Mouse (Mus musculus) intestine, embryonic 14.5 days (tissue): ENCODE data around the gene Olfr1302. TPM values are rescaled to one million over a fixed set of nuclear protein-coding genes. Genes with fewer than 3 reads are reported as not detected.

Source experiments
- ATAC-seq: fragments of 200-750 bp; cut with Nextera tagmentation; replicated peaks from 2 replicates; pipeline ENCODE4 v1.8.0; 2017; ENCODE audit warnings: low read depth, moderate number of reproducible peaks, moderate TSS enrichment, moderate library complexity; ENCODE audit not compliant: low FRiP score, low TSS enrichment
- DNase-seq: peaks from one replicate; pipeline ENCODE4 v3.0.0-alpha.2; 2018; ENCODE audit warnings: low spot score
- H3K27ac ChIP-seq: fragments of 300-500 bp; sonication (generic); 2 replicates; pipeline ENCODE4 v1.5.1; 2014; ENCODE audit warnings: low read depth, mild to moderate bottlenecking, control low read depth
- H3K27me3 ChIP-seq: fragments of 300-500 bp; sonication (generic); replicated peaks from 2 replicates; pipeline ENCODE4 v1.6.1; 2014; ENCODE audit warnings: low read length, control low read depth; ENCODE audit not compliant: control insufficient read depth, insufficient read depth
- H3K36me3 ChIP-seq: fragments of 300-500 bp; sonication (generic); 2 replicates; pipeline ENCODE4 v1.6.1; 2014; ENCODE audit warnings: low read length, control low read depth; ENCODE audit not compliant: control insufficient read depth, insufficient read depth
- H3K4me1 ChIP-seq: fragments of 300-500 bp; sonication (generic); replicated peaks from 2 replicates; pipeline ENCODE4 v1.6.1; 2014; ENCODE audit warnings: low read length, control low read depth, mixed read lengths; ENCODE audit not compliant: control insufficient read depth, insufficient read depth
- H3K4me2 ChIP-seq: fragments of 300-500 bp; sonication (generic); 2 replicates; pipeline ENCODE4 v1.6.1; 2014; ENCODE audit warnings: low read length
- H3K4me3 ChIP-seq: fragments of 300-500 bp; sonication (generic); 2 replicates; pipeline ENCODE4 v1.5.1; 2014; ENCODE audit warnings: low read depth, low read length, control low read depth, mixed read lengths
- H3K9ac ChIP-seq: fragments of 300-500 bp; sonication (generic); 2 replicates; pipeline ENCODE4 v1.6.1; 2014; ENCODE audit warnings: mild to moderate bottlenecking, low read length
- H3K9me3 ChIP-seq: fragments of 300-500 bp; sonication (generic); 2 replicates; pipeline ENCODE4 v1.6.1; 2016; ENCODE audit warnings: low read length, control low read depth; ENCODE audit not compliant: control insufficient read depth
- WGBS: fragments of 180-500 bp; shearing (Covaris S2); extraction: QIAGEN DNeasy Blood & Tissue Kit; methylation state at CpG from one replicate; pipeline ENCODE4 v1.1.7; 2014; 5-methylcytosine and 5-hydroxymethylcytosine counted together
- polyA plus RNA-seq: library from polyadenylated mRNA; unstranded; fragments of >200 nt; fragmentation: Nextera tagmentation; extraction: Ambion mirVana; gene quantifications from 2 replicates; pipeline ENCODE4 v1.2.1, GENCODE M21; 2014

Gene Olfr1302
- polyA plus RNA-seq = not detected in 2 replicates

DNA sequence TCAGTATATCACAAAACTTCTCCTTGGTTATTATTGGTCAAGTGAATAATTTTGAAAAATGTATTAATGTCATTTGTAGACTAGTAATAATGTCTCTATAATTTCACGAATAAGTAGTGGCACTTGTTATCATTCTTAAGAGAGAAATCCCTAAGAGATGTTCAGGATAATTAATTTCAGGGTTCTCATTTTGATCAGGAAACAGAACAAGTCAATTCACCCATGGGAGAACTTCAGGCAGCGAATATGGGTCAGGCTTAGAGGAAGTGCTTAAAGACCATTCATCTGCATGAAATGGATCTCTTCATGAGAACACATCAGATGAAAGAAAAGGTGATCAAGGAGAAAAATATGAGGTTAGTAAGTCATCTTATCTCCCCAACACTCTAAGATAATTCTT is at the start of gene Olfr1302:
TSS of gene Olfr1302 (plus strand) at position 301 of the 400 bp plus-strand sequence.
- Histone ChIP-seq H3K4me1 (no peaks in the 10 kb centered on the region), H3K4me2 (no peak within 1 kb of the TSS), H3K4me3 (no peak within 1 kb of the TSS), H3K27ac (no peak within 1 kb of the TSS), H3K9ac (no peak within 1 kb of the TSS), H3K9me3 (no peaks in the 10 kb centered on the region), H3K27me3 (no peaks in the 10 kb centered on the region), H3K36me3 (no peaks in the 10 kb centered on the region)
- no peak for DNase-seq
- ATAC-seq = no peak
- WGBS = 81% methylated on average over 2 of the region's 2 CpGs

DNA sequence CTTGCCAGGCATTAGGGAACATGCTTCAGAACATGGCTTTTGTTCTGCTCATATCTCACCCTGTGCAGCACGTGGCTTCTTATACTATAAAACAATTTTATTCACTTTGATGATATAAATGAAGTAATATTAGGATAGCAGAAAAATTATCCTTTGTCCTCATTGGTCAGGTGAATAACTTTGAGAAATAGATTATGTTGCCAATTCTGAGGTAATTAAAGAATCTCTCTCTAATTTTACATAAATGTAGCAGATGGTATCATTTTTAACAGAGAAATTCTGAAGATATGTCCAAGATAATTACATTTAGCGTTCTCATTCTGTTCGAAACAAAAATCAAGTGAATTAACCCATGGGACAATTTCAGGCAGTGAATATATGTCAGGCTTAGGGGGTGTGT is 26.5 kb upstream of the Olfr1302 start, which contains the start of gene Olfr1301:
TSS of gene Olfr1301 (plus strand) at position 301 of the 400 bp plus-strand sequence.
- Histone ChIP-seq H3K4me3 (no peak within 1 kb of the TSS), H3K9ac (no peak within 1 kb of the TSS), H3K27ac (no peak within 1 kb of the TSS), H3K4me2 (no peak within 1 kb of the TSS), H3K9me3 (no peaks in the 10 kb centered on the region), H3K4me1 (no peaks in the 10 kb centered on the region), H3K36me3 (no peaks in the 10 kb centered on the region), H3K27me3 (no peaks in the 10 kb centered on the region)
- 82% methylated on average over 3 of the region's 3 CpGs for WGBS
- ATAC-seq = no peak
- DNase-seq = no peak

DNA sequence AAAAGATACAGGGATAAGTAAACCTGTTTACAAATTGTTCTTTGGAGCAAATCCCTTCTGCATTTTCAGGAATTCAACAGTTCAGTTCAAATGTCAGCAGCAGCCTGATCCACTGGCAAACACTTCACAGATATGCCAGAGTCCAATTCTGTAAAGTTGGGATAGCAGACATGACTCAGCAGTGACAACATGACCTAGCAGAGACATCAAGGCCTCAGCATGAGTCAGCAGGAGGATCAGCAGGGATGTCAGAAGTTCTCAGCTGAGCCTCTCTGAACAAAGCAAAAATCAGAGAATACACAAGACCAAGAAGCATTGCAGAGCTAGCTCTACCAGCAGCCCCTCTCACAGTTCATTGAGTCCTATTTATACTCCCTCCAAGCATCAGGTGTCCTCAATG is 35.7 kb downstream of the Olfr1302 start:
- Histone ChIP-seq H3K4me2 (no peak overlapping the region), H3K27me3 (no peaks in the 10 kb centered on the region), H3K4me1 (no peaks in the 10 kb centered on the region), H3K27ac (no peak overlapping the region), H3K9me3 (no peaks in the 10 kb centered on the region), H3K4me3 (no peak overlapping the region), H3K36me3 (no peaks in the 10 kb centered on the region), H3K9ac (no peak overlapping the region)
- DNase-seq (no peak), ATAC-seq (no peak)

DNA sequence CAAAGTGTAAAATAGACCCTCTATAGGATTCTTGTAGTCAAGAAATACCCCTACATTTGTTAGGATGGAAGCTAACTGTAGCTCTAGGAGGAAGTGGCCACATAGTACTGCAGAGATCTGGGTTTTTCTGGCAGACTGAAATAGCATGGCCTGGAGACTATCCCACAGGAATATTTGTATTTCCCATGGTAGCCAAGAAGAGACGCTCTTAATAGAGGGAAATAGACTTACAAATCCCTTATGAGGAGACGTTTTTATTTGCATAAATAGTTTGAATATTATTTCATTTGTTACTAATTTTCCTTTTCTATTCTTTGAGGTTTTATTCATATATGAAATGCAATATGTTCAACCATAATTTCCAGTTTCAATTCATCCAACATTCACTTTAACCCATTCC is 43.0 kb downstream of the Olfr1302 start, which contains the start of gene Olfr1303:
TSS of gene Olfr1303 (minus strand) at position 101 of the 400 bp plus-strand sequence.
- 81% methylated on average over 2 of the region's 2 CpGs for WGBS
- DNase-seq = no peak
- H3K27ac ChIP-seq = no peak within 1 kb of the TSS

More for the DNA sequence above, 43.0 kb downstream of the Olfr1302 start, which contains the start of gene Olfr1303:
- Histone ChIP-seq H3K9me3 (no peaks in the 10 kb centered on the region), H3K9ac (no peak within 1 kb of the TSS), H3K36me3 (no peaks in the 10 kb centered on the region), H3K27me3 (no peaks in the 10 kb centered on the region), H3K4me1 (no peaks in the 10 kb centered on the region), H3K4me3 (no peak within 1 kb of the TSS), H3K4me2 (no peak within 1 kb of the TSS)
- ATAC-seq = no peak

Other genes starting within 250 kb of the Olfr1302 start
- gene Olfr1294, start 237.1 kb upstream of the Olfr1302 start, polyA plus RNA-seq = not detected in 2 replicates
- gene Olfr1295, start 207.7 kb upstream of the Olfr1302 start, polyA plus RNA-seq = not detected in 2 replicates
- gene Olfr1297, start 150.9 kb upstream of the Olfr1302 start, polyA plus RNA-seq = not detected in 2 replicates
- gene Olfr1298, start 128.2 kb upstream of the Olfr1302 start, polyA plus RNA-seq = not detected in 2 replicates
- not detected in 2 replicates for gene Olfr1299, start 116.0 kb upstream of the Olfr1302 start, polyA plus RNA-seq
- not detected in 2 replicates for gene Olfr1301, start 26.4 kb upstream of the Olfr1302 start, polyA plus RNA-seq
- not detected in 2 replicates for gene Olfr1303, start 42.9 kb downstream of the Olfr1302 start, polyA plus RNA-seq
- gene Olfr1305, start 99.7 kb downstream of the Olfr1302 start, polyA plus RNA-seq = not detected in 2 replicates
- not detected in 2 replicates for gene Olfr1306, start 138.8 kb downstream of the Olfr1302 start, polyA plus RNA-seq
- not detected in 2 replicates for gene Olfr1307, start 172.0 kb downstream of the Olfr1302 start, polyA plus RNA-seq
- gene Olfr1308, start 187.5 kb downstream of the Olfr1302 start, polyA plus RNA-seq = not detected in 2 replicates
- not detected in 2 replicates for gene Olfr1309, start 212.9 kb downstream of the Olfr1302 start, polyA plus RNA-seq
- not detected in 2 replicates for gene Olfr1310, start 235.3 kb downstream of the Olfr1302 start, polyA plus RNA-seq
- not detected in 2 replicates for gene Olfr1311, start 247.0 kb downstream of the Olfr1302 start, polyA plus RNA-seq